8 mouse cellular contexts compared by ENCODE assay signal in the genomic region with DNA sequence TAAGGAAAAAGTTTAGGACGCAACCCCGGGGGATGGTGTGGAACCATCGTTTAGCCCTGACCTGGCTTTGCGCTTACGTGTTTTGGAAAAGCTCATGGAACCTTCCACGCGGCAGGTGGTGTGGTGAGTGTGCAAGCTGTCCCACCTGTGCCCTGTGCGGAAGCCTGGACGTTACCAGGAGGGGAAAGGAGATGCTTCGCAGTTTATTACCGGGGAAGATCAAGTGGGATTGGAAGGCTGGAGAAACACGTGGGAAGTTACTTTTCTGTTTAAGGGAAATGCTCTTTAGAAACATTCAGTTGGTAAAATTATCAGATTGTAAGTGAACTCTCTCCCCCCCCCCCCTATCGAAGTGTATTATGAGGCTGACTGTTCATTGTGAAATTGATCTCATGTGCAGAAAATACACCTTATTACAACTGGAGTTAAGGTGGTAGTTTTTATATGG. TPM values are rescaled to one million over a fixed set of nuclear protein-coding genes. Genes with fewer than 3 reads are reported as not detected.
DNase-seq lines count a peak whose midpoint lies in the region; ATAC-seq and TF ChIP-seq lines count a peak whose summit lies in the region.

No protein-coding gene starts in this region.

- TF ChIP-seq RAD21 in MEL (IDR thresholded peaks at IDR 0.05; ENCODE audit: low read depth, low read length) = no peak

- no peaks in the 10 kb centered on the region for H3K36me3 ChIP-seq in kidney, embryonic 14.5 days (ENCODE audit: control insufficient read depth, insufficient read depth, low read length)
- peaks cover 3 to 37% of the 10 kb centered on the region in 2 experiments; a peak in 3 of 4 replicates for H3K36me3 ChIP-seq in MEL (ENCODE audit: control insufficient read depth in 1 of 2, insufficient read depth in 2 of 2, low read length in 2 of 2)
- H3K36me3 ChIP-seq in embryonic facial prominence, embryonic 15.5 days = no peaks in the 10 kb centered on the region
- no peaks in the 10 kb centered on the region for H3K36me3 ChIP-seq in intestine, embryonic 14.5 days (ENCODE audit: control insufficient read depth, insufficient read depth, low read length)

- H3K79me2 ChIP-seq in MEL (ENCODE audit: control insufficient read depth, insufficient read depth, low read length, poor library complexity) = peaks cover 49% of the 10 kb centered on the region

- intact Hi-C loops in left cerebral cortex, postnatal 14 days (cut with DNase I) = no loop called here

- no peak for DNase-seq in kidney, adult 11 months
- peak; percentile 57 for DNase-seq in MEL (ENCODE audit: low read depth, low spot score)
- no peak for DNase-seq in intestine, embryonic 14.5 days (ENCODE audit: low spot score)
- DNase-seq in left cerebral cortex, postnatal 14 days (ENCODE audit: low spot score in 2 of 2) = no peak
- no peak for DNase-seq in gastrocnemius, postnatal 4 days (ENCODE audit: low spot score in 2 of 2)

- peak overlapping the region; percentile 77 for H3K4me2 ChIP-seq in kidney, embryonic 14.5 days (replicated peaks; ENCODE audit: low read depth, low read length)
- peak overlapping the region; percentile 86 for H3K4me2 ChIP-seq in embryonic facial prominence, embryonic 15.5 days (replicated peaks)
- H3K4me2 ChIP-seq in intestine, embryonic 14.5 days (ENCODE audit: low read length) = peak overlapping the region; percentile 93

- no peaks in the 10 kb centered on the region for H3K27me3 ChIP-seq in kidney, embryonic 14.5 days (ENCODE audit: control insufficient read depth, insufficient read depth, low read length)
- no peaks in the 10 kb centered on the region for H3K27me3 ChIP-seq in MEL (ENCODE audit: control insufficient read depth in 1 of 2, insufficient read depth in 2 of 2, low read length in 2 of 2)
- no peaks in the 10 kb centered on the region for H3K27me3 ChIP-seq in embryonic facial prominence, embryonic 15.5 days
- no peaks in the 10 kb centered on the region for H3K27me3 ChIP-seq in intestine, embryonic 14.5 days (replicated peaks; ENCODE audit: control insufficient read depth, insufficient read depth, low read length)

- H3K4me1 ChIP-seq in kidney, embryonic 14.5 days (ENCODE audit: control insufficient read depth, insufficient read depth, low read length) = peaks cover 8% of the 10 kb centered on the region
- peaks cover 25 to 30% of the 10 kb centered on the region in 2 experiments for H3K4me1 ChIP-seq in MEL (ENCODE audit: control insufficient read depth in 1 of 2, insufficient read depth in 2 of 2, low read length in 2 of 2)
- peaks cover 12% of the 10 kb centered on the region for H3K4me1 ChIP-seq in embryonic facial prominence, embryonic 15.5 days
- H3K4me1 ChIP-seq in intestine, embryonic 14.5 days (replicated peaks; ENCODE audit: control insufficient read depth, insufficient read depth, low read length) = peaks cover 13% of the 10 kb centered on the region

- no peak overlapping the region for H3K27ac ChIP-seq in kidney, embryonic 14.5 days (ENCODE audit: low read depth, low read length)
- peak overlapping the region; percentile 20 for H3K27ac ChIP-seq in MEL (ENCODE audit: control insufficient read depth, low read depth, low read length)
- H3K27ac ChIP-seq in embryonic facial prominence, embryonic 15.5 days (replicated peaks) = no peak overlapping the region
- H3K27ac ChIP-seq in intestine, embryonic 14.5 days (ENCODE audit: low read depth) = peak overlapping the region; percentile 83; the same call in 1 of the 2 replicates

- no peak for TF ChIP-seq CTCF in MEL (IDR thresholded peaks at IDR 0.05 in 2 of 3, conservative IDR thresholded peaks at IDR 0.05 in 1 of 3; ENCODE audit: control insufficient read depth in 1 of 3, insufficient read depth in 1 of 3, low read depth in 2 of 3, low read length in 3 of 3, poor library complexity in 1 of 3, severe bottlenecking in 1 of 3)

- peak overlapping the region; percentile 92 for H3K9ac ChIP-seq in kidney, embryonic 14.5 days (ENCODE audit: low read depth, low read length)
- peak overlapping the region; percentile 96 for H3K9ac ChIP-seq in MEL (ENCODE audit: control insufficient read depth, low read depth, low read length, poor library complexity, severe bottlenecking)
- H3K9ac ChIP-seq in embryonic facial prominence, embryonic 15.5 days = peak overlapping the region; percentile 89
- H3K9ac ChIP-seq in intestine, embryonic 14.5 days (ENCODE audit: low read length) = peak overlapping the region; percentile 93

- H3K4me3 ChIP-seq in kidney, embryonic 14.5 days (ENCODE audit: low read length) = peak overlapping the region; percentile 88
- peak overlapping the region; percentile 81 to 98 for H3K4me3 ChIP-seq in MEL (ENCODE audit: control insufficient read depth in 1 of 2, insufficient read depth in 1 of 2, low read depth in 2 of 2, low read length in 2 of 2)
- peak overlapping the region; percentile 90 for H3K4me3 ChIP-seq in embryonic facial prominence, embryonic 15.5 days (replicated peaks)
- H3K4me3 ChIP-seq in intestine, embryonic 14.5 days (ENCODE audit: low read depth, low read length) = peak overlapping the region; percentile 90

- no peak for ATAC-seq in kidney, embryonic 14.5 days (ENCODE audit: low FRiP score, low TSS enrichment)
- no peak for ATAC-seq in embryonic facial prominence, embryonic 15.5 days (ENCODE audit: insufficient number of reproducible peaks, low FRiP score, low TSS enrichment, low read depth)
- no peak for ATAC-seq in intestine, embryonic 14.5 days (replicated peaks; ENCODE audit: low FRiP score, low TSS enrichment, low read depth)
- ATAC-seq in megakaryocyte, adult 5-6 weeks (ENCODE audit: poor library complexity, severe bottlenecking) = 0 out of 2 replicates have a peak, but pooled peaks have one; percentile 20

- H3K9me3 ChIP-seq in kidney, embryonic 14.5 days (ENCODE audit: control insufficient read depth, low read length) = no peaks in the 10 kb centered on the region
- H3K9me3 ChIP-seq in MEL (replicated peaks; ENCODE audit: insufficient read depth, low read length) = no peaks in the 10 kb centered on the region
- no peaks in the 10 kb centered on the region for H3K9me3 ChIP-seq in embryonic facial prominence, embryonic 15.5 days (replicated peaks)
- H3K9me3 ChIP-seq in intestine, embryonic 14.5 days (ENCODE audit: control insufficient read depth, low read length) = no peaks in the 10 kb centered on the region

- TF ChIP-seq POLR2A in MEL (IDR thresholded peaks at IDR 0.05; ENCODE audit: control insufficient read depth in 1 of 2, insufficient read depth in 1 of 2, low read depth in 1 of 2, low read length in 2 of 2, poor library complexity in 1 of 2) = no peak

- 3% methylated on average over 13 of the region's 13 CpGs for WGBS in kidney, embryonic 14.5 days
- 3% methylated on average over 13 of the region's 13 CpGs for WGBS in embryonic facial prominence, embryonic 15.5 days
- WGBS in intestine, embryonic 14.5 days = 3% methylated on average over 13 of the region's 13 CpGs

- TF ChIP-seq EP300 in MEL (IDR thresholded peaks at IDR 0.05; ENCODE audit: low read depth in 1 of 2, low read length in 2 of 2) = 0 out of 4 replicates have a peak, but pooled peaks of 1 of the 2 experiments have one; percentile 26

TF ChIP-seq in MEL, 35 proteins besides CTCF, POLR2A, EP300 and RAD21:
- TF ChIP-seq POLR2AphosphoS2 (IDR thresholded peaks at IDR 0.05; ENCODE audit: low read length) (no peak), TBP (IDR thresholded peaks at IDR 0.05; ENCODE audit: low read depth, low read length) (peak; percentile 36; the same call in 1 of the 2 replicates), GATA1 (IDR thresholded peaks at IDR 0.05; ENCODE audit: low read depth, low read length) (no peak), ELF1 (IDR thresholded peaks at IDR 0.05; ENCODE audit: low read depth, low read length) (no peak), SIN3A (IDR thresholded peaks at IDR 0.05; ENCODE audit: low read length) (0 out of 2 replicates have a peak, but pooled peaks have one; percentile 16), E2F4 (IDR thresholded peaks at IDR 0.05; ENCODE audit: borderline replicate concordance, low read depth, low read length) (no peak), MYC (IDR thresholded peaks at IDR 0.05; ENCODE audit: low read depth, low read length) (peak; percentile 63), USF1 (IDR thresholded peaks at IDR 0.05; ENCODE audit: low read depth, low read length) (0 out of 2 replicates have a peak, but pooled peaks have one; percentile 29), TCF12 (IDR thresholded peaks at IDR 0.05; ENCODE audit: low read depth, low read length) (no peak), MAX (IDR thresholded peaks at IDR 0.05; ENCODE audit: low read length) (peak; percentile 61; the same call in 1 of the 2 replicates), MXI1 (IDR thresholded peaks at IDR 0.05; ENCODE audit: low read depth, low read length) (peak; percentile 85; the same call in 1 of the 2 replicates), MEF2A (IDR thresholded peaks at IDR 0.05; ENCODE audit: extremely low read depth, insufficient replicate concordance, low read depth, low read length, poor library complexity, severe bottlenecking) (no peak), ETS1 (IDR thresholded peaks at IDR 0.05; ENCODE audit: low read depth, low read length) (no peak)
TF ChIP-seq in MEL: peak in this region for 6.

RNA-seq across cellular contexts. Expression of gene Ube2q2, which starts 1.6 kb away (rescaled TPM):
- 37.6 and 40.8 TPM in 2 replicates for polyA plus RNA-seq in kidney, embryonic 14.5 days (2014; fragmentation: Nextera tagmentation; extraction: Ambion mirVana)
- 17.3 and 21.7 TPM in 2 replicates for total RNA-seq in MEL (2012; rRNA removed)
- polyA plus RNA-seq in MEL (2012; ENCODE audit: insufficient read depth in 1 of 2, insufficient read length in 2 of 2, low read depth in 1 of 2, low replicate concordance in 2 of 2, missing spikeins in 1 of 2) = 10 to 100 TPM in 1 of 2 experiments, not detected in 1; 23.6 TPM
- polyA plus RNA-seq in embryonic facial prominence, embryonic 15.5 days (2015; fragmentation: Nextera tagmentation; extraction: Ambion mirVana) = 32.2 and 34.0 TPM in 2 replicates
- polyA plus RNA-seq in intestine, embryonic 14.5 days (2014; fragmentation: Nextera tagmentation; extraction: Ambion mirVana) = 33.2 and 33.8 TPM in 2 replicates
- 31.9 and 33.6 TPM in 2 replicates for total RNA-seq in megakaryocyte, adult 5-6 weeks (2015)
- total RNA-seq in megakaryocyte, adult 5-6 weeks (2017) = 35.5 and 43.4 TPM in 2 replicates
- 10 to 100 TPM; 51.5 to 52.2 TPM for total RNA-seq in left cerebral cortex, postnatal 14 days (2021)
- total RNA-seq in gastrocnemius, postnatal 4 days (2021) = 10 to 100 TPM; 26.7 to 27.2 TPM

RNA-seq across cellular contexts. Expression of gene Fbxo22, which starts 58.4 kb away (rescaled TPM):
- 57.5 and 75.3 TPM in 2 replicates for polyA plus RNA-seq in kidney, embryonic 14.5 days (2014; fragmentation: Nextera tagmentation; extraction: Ambion mirVana)
- 28.2 and 28.4 TPM in 2 replicates for total RNA-seq in MEL (2012; rRNA removed)
- polyA plus RNA-seq in MEL (2012; ENCODE audit: insufficient read depth in 1 of 2, insufficient read length in 2 of 2, low read depth in 1 of 2, low replicate concordance in 2 of 2, missing spikeins in 1 of 2) = 10 to 100 TPM in 1 of 2 experiments, not detected in 1; 25.7 TPM
- 51.4 and 52.9 TPM in 2 replicates for polyA plus RNA-seq in embryonic facial prominence, embryonic 15.5 days (2015; fragmentation: Nextera tagmentation; extraction: Ambion mirVana)
- polyA plus RNA-seq in intestine, embryonic 14.5 days (2014; fragmentation: Nextera tagmentation; extraction: Ambion mirVana) = 57.5 and 63.0 TPM in 2 replicates
- 42.4 and 44.7 TPM in 2 replicates for total RNA-seq in megakaryocyte, adult 5-6 weeks (2015)
- 41.0 and 49.4 TPM in 2 replicates for total RNA-seq in megakaryocyte, adult 5-6 weeks (2017)
- 10 to 100 TPM; 43.1 to 44.5 TPM for total RNA-seq in left cerebral cortex, postnatal 14 days (2021)
- total RNA-seq in gastrocnemius, postnatal 4 days (2021) = 10 to 100 TPM; 21.0 to 23.9 TPM

Comparison
In these comparisons a context has a peak if more than half of its experiments do, and no peak if none do; other contexts are left out.
1. H3K27ac ChIP-seq: peak in MEL (single experiment) and intestine, embryonic 14.5 days (single experiment); none in kidney, embryonic 14.5 days (single experiment) and embryonic facial prominence, embryonic 15.5 days (single experiment).
2. Peak in every context shown above with its lines, with median percentiles within 50 percentile points of each other: H3K4me2 ChIP-seq, H3K4me3 ChIP-seq and H3K9ac ChIP-seq.